Mouse (Mus musculus) hindbrain, embryonic 13.5 days (tissue): ENCODE measurements around the gene Dlst. TPM values are rescaled to one million over a fixed set of nuclear protein-coding genes. Genes with fewer than 3 reads are reported as not detected.

Experiments
- ATAC-seq: fragments of 200-750 bp; cut with Nextera tagmentation; 2 replicates; pipeline ENCODE4 v1.8.0; 2017; ENCODE audit warnings: moderate TSS enrichment; ENCODE audit not compliant: low FRiP score
- H3K27ac ChIP-seq: fragments of 300-500 bp; sonication (generic); 2 replicates; pipeline ENCODE4 v1.5.1; 2015; ENCODE audit warnings: inconsistent platforms, mild to moderate bottlenecking, moderate library complexity
- H3K27me3 ChIP-seq: fragments of 300-500 bp; sonication (generic); 2 replicates; pipeline ENCODE4 v1.6.1; 2015; ENCODE audit warnings: mild to moderate bottlenecking, inconsistent platforms
- H3K36me3 ChIP-seq: fragments of 300-500 bp; sonication (generic); 2 replicates; pipeline ENCODE4 v1.6.1; 2015; ENCODE audit warnings: mild to moderate bottlenecking, inconsistent platforms
- H3K4me1 ChIP-seq: fragments of 300-500 bp; sonication (generic); replicated peaks from 2 replicates; pipeline ENCODE4 v1.6.1; 2015; ENCODE audit warnings: inconsistent platforms
- H3K4me2 ChIP-seq: fragments of 300-500 bp; sonication (generic); 2 replicates; pipeline ENCODE4 v1.6.1; 2015; ENCODE audit warnings: inconsistent platforms, mild to moderate bottlenecking, moderate library complexity
- H3K4me3 ChIP-seq: fragments of 300-500 bp; sonication (generic); 2 replicates; pipeline ENCODE4 v1.5.1; 2015; ENCODE audit warnings: mild to moderate bottlenecking, inconsistent platforms
- H3K9ac ChIP-seq: fragments of 300-500 bp; sonication (generic); 2 replicates; pipeline ENCODE4 v1.6.1; 2015; ENCODE audit warnings: mild to moderate bottlenecking, inconsistent platforms
- H3K9me3 ChIP-seq: fragments of 300-500 bp; sonication (generic); 2 replicates; pipeline ENCODE4 v1.6.1; 2016; ENCODE audit warnings: inconsistent platforms
- WGBS: fragments of 180-500 bp; shearing (Covaris S2); methylation state at CpG from one replicate; pipeline ENCODE4 v1.1.7; 2015; 5-methylcytosine and 5-hydroxymethylcytosine counted together
- polyA plus RNA-seq: library from polyadenylated mRNA; unstranded; fragments of >200 nt; fragmentation: Nextera tagmentation; extraction: Ambion mirVana; gene quantifications from 2 replicates; pipeline ENCODE4 v1.2.1, GENCODE M21; 2015

Gene Dlst
- 103 and 107 TPM in 2 replicates for polyA plus RNA-seq

DNA sequence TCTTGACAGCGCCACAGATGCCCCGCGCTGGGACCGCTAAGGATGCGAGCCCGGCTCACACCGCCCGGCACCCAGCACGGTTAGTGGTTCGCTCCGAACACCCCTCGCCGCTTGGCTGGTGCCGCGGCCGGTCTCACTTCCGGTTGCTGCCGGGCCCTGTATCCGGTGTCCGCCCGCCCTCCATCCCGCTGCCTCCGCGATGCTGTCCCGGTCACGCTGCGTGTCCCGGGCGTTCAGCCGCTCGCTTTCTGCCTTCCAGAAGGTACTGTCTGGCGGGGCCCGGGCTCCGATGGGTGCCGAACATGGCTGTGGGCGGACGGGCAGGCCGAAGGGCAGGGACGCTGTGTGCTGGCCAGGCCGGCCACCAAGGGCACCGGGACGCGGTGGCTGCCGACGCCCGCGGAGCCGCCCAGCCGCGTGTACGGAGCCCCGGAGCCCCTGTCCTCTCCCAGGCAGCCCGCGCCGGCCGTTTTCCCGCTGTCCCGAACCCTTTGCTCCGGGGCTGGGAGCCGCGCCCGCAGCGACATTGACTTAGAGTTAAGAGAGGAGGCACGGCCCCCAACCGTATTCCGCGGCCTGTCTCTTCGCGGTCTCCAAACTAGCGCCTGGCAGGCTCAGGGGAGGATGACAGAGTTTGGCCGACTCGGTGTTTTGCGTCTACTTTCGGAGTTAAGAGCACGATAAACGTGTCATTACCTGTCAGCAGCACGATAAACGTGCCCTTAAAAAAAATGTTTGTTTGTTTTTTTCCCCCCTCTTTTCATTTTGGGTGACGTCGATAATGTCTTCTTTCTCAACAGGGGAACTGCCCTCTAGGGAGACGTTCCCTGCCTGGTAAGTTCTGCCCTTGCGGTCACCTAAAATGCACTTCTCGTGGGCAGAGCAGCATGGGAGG is at the start of gene Dlst, which contains the start of gene Prox2:
Gene Dlst, plus strand, starts transcription at position 136 of the 895 bp plus-strand sequence.
Gene Prox2, minus strand, starts transcription at position 62 of the 895 bp plus-strand sequence.
- H3K27ac ChIP-seq = peak within 1 kb of the TSS; percentile 87
- peak within 1 kb of the TSS; percentile 94 for H3K4me2 ChIP-seq
- H3K4me1 ChIP-seq = peaks cover 42% of the 10 kb centered on the region
- ATAC-seq = peak; percentile 96
- H3K36me3 ChIP-seq = peaks cover 15% of the 10 kb centered on the region
- H3K9ac ChIP-seq = peak within 1 kb of the TSS; percentile 98
- WGBS = under 1% methylated on average over 83 of the region's 83 CpGs
- H3K9me3 ChIP-seq = no peaks in the 10 kb centered on the region
- no peaks in the 10 kb centered on the region for H3K27me3 ChIP-seq
- peak within 1 kb of the TSS; percentile 100 for H3K4me3 ChIP-seq

DNA sequence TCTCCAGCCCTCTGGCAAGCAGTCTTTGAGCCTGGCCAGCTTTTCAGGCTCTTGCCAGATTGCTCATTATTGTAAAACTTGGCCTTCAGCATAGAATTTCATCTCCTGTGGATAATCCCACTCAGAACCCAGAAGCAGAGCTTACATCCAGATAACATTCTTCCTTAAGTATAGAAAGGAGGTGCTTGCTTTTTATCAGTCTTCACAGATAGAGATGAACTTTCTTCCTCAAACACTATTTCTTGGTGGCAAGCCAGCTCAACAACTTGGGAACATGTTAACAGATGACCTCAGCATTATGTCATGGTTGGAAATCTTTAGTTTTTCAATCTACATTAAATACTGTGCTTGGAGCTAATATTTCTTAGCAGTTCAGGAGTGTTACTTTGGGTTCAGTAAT is 39.6 kb upstream of the Dlst start:
- no peaks in the 10 kb centered on the region for H3K27me3 ChIP-seq
- H3K4me2 ChIP-seq = no peak overlapping the region
- peaks cover 58% of the 10 kb centered on the region for H3K36me3 ChIP-seq
- no peak for ATAC-seq
- no peak overlapping the region for H3K27ac ChIP-seq
- no peak overlapping the region for H3K4me3 ChIP-seq
- H3K9me3 ChIP-seq = no peaks in the 10 kb centered on the region
- H3K9ac ChIP-seq = no peak overlapping the region
- no peaks in the 10 kb centered on the region for H3K4me1 ChIP-seq

DNA sequence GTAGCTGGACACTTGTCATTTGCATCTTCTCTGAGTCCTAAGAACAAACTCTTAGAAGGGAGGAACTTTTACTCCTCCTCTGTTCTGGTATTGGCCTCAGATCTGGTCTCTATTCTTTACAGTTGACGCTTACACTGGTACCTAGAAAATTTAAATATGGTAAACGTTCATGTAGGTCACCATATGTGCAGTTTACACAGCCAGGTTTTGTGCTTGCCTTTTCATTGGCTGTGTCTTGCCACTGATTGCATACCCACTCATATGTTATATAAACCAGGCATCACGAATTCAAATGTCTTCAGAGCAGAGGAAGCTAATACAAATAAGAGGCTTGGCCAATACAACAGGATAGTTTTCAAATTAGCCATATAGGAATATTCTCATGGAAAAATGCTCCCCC is 33.5 kb upstream of the Dlst start:
- no peak overlapping the region for H3K4me2 ChIP-seq
- 89% methylated on average over 3 of the region's 3 CpGs for WGBS
- no peak overlapping the region for H3K4me3 ChIP-seq
- no peak overlapping the region for H3K27ac ChIP-seq
- H3K36me3 ChIP-seq = peaks cover 26% of the 10 kb centered on the region
- H3K27me3 ChIP-seq = no peaks in the 10 kb centered on the region
- no peaks in the 10 kb centered on the region for H3K9me3 ChIP-seq
- ATAC-seq = no peak
- H3K9ac ChIP-seq = no peak overlapping the region
- no peaks in the 10 kb centered on the region for H3K4me1 ChIP-seq

DNA sequence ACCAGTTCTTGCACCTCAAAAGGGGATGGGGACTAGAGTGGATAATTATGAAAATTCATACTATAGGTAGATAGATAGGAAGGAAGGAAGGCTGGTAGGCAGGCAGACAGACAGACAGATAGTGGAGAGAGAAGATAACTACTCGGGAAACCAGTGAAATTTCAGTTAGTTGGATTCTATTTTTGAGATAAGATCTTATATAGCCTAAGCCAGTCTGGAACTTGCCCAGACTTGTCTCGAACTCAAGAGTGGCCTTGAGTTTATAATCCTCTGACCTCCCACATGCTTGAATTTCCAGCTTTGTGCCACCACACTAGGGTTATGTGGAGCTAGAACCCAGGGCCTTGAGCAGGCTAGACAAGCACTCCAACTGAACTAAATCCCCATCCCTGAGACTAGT is 26.4 kb upstream of the Dlst start:
- Histone ChIP-seq H3K27ac (no peak overlapping the region), H3K4me1 (no peaks in the 10 kb centered on the region), H3K9me3 (no peaks in the 10 kb centered on the region), H3K4me3 (no peak overlapping the region), H3K36me3 (peaks cover 26% of the 10 kb centered on the region), H3K9ac (no peak overlapping the region), H3K4me2 (no peak overlapping the region), H3K27me3 (no peaks in the 10 kb centered on the region)
- WGBS = 83% methylated on average over 2 of the region's 2 CpGs
- ATAC-seq = no peak

DNA sequence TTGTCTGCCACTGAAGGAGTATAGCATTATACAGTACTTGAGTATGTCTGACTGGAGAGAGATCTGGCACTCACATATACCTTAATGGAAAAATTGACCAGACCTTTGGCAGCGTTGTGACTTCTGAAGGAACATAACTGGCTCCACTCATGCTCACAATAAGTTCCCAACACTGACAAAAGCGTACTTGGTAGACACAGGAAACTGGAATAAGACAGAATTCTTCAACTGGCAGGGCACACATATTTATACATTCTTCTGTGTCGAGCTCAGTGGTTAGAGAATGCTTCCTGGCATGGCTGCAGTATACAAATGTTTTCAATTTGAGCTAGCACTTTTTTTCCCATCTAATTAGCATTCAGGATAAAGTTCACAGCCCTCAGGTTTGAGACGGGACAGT is 25.7 kb upstream of the Dlst start:
- H3K36me3 ChIP-seq = peaks cover 32% of the 10 kb centered on the region
- no peak overlapping the region for H3K4me2 ChIP-seq
- H3K4me3 ChIP-seq = no peak overlapping the region
- H3K27me3 ChIP-seq = no peaks in the 10 kb centered on the region
- ATAC-seq = no peak
- H3K4me1 ChIP-seq = no peaks in the 10 kb centered on the region
- H3K9ac ChIP-seq = no peak overlapping the region
- WGBS = 89% methylated on average over 4 of the region's 4 CpGs
- H3K9me3 ChIP-seq = no peaks in the 10 kb centered on the region
- H3K27ac ChIP-seq = no peak overlapping the region

- no peak for ATAC-seq
- Histone ChIP-seq H3K9me3 (no peaks in the 10 kb centered on the region), H3K36me3 (peaks cover 35% of the 10 kb centered on the region), H3K9ac (no peak overlapping the region), H3K4me3 (no peak overlapping the region), H3K4me2 (no peak overlapping the region), H3K27me3 (no peaks in the 10 kb centered on the region), H3K27ac (no peak overlapping the region), H3K4me1 (no peaks in the 10 kb centered on the region)
- WGBS = 94% methylated on average over 12 of the region's 12 CpGs
Measured at GRCm38 (mm10) chr12:85087845-85088244, 22.8 kb upstream of the Dlst start.

DNA sequence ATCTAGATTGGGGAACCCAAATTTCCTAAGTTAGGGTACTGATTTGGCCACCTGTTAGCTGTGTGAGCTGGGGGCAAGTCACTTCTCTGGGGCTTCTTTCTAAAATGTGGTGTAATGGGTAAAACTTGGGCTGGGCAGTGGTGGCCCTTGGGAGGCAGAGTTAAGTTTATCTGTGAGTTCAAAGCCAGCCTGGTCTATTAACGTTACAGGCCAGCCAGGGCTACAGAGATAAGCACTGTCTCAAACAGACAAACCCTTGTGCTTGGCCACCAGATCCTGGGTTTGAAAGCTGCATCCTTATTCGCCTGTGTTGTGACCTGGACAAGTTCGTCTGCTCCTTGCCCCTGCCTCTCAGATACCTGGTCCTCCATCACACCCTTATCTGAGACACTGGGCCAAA is 19.4 kb upstream of the Dlst start:
- 94% methylated on average over 3 of the region's 3 CpGs for WGBS
- ATAC-seq = no peak
- Histone ChIP-seq H3K4me2 (no peak overlapping the region), H3K27ac (no peak overlapping the region), H3K4me3 (no peak overlapping the region), H3K9ac (no peak overlapping the region), H3K27me3 (no peaks in the 10 kb centered on the region), H3K4me1 (peaks cover 12% of the 10 kb centered on the region), H3K36me3 (peaks cover 35% of the 10 kb centered on the region), H3K9me3 (no peaks in the 10 kb centered on the region)

DNA sequence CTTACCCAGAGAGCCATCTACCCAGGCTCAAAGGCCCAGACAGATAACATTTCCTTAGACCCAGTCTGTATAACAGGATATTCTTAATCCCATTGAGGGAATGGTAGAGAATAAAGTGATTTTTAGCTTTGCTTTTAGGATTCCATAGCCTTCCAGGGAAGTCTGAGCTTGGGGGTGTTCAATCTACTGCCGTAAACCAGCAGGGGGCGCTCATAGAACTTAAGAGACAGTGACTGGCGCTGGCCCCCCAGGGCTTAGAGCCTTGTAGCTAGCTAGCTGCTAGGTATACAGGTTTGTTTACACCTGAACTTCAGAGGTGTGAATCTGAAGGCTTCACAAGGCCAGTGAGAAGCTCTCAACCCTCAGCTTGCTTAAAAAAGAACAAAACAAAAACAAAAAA is 18.4 kb upstream of the Dlst start:
- no peak overlapping the region for H3K4me2 ChIP-seq
- H3K27ac ChIP-seq = no peak overlapping the region
- no peak overlapping the region for H3K9ac ChIP-seq
- H3K36me3 ChIP-seq = peaks cover 30% of the 10 kb centered on the region
- no peaks in the 10 kb centered on the region for H3K27me3 ChIP-seq
- no peak overlapping the region for H3K4me3 ChIP-seq
- no peak for ATAC-seq
- H3K9me3 ChIP-seq = no peaks in the 10 kb centered on the region
- WGBS = 10% methylated on average over 3 of the region's 3 CpGs
- peaks cover 12% of the 10 kb centered on the region for H3K4me1 ChIP-seq

DNA sequence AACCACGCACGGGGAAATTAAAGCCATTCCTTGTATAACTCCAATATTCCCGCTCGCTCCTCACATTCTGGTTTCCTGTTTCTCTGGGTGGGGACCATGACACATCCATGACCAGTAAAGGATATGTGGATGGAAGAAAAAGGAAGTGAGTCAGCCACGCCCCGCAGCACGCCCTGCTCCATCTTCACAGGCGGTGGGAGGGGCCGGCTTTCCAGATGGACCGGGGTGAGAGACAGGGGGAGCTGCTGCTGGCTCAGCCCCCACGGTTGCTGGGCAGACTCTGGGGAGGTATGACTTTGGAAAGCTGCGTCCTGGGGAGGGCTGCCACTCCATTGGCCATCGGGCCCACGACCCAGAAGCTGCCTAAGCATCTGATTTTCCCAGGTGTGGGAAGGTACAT is 16.6 kb upstream of the Dlst start:
- H3K36me3 ChIP-seq = peaks cover 12% of the 10 kb centered on the region
- H3K4me2 ChIP-seq = no peak overlapping the region
- 37% methylated on average over 14 of the region's 14 CpGs for WGBS
- no peak for ATAC-seq
- no peaks in the 10 kb centered on the region for H3K9me3 ChIP-seq
- H3K27ac ChIP-seq = peak overlapping the region; percentile 48; the same call in 1 of the 2 replicates
- H3K27me3 ChIP-seq = no peaks in the 10 kb centered on the region
- H3K9ac ChIP-seq = no peak overlapping the region
- H3K4me1 ChIP-seq = peaks cover 12% of the 10 kb centered on the region
- H3K4me3 ChIP-seq = no peak overlapping the region

GRCm38 (mm10) chr12:85094706-85095105 is 15.9 kb upstream of the Dlst start:
- WGBS = 72% methylated on average over 10 of the region's 10 CpGs

GRCm38 (mm10) chr12:85095146-85095545 is 15.5 kb upstream of the Dlst start:
- Histone ChIP-seq H3K27me3 (no peaks in the 10 kb centered on the region), H3K36me3 (0 out of 2 replicates have a peak, but pooled peaks cover 3% of the 10 kb centered on the region), H3K4me1 (peaks cover 12% of the 10 kb centered on the region), H3K9ac (no peak overlapping the region), H3K4me3 (no peak overlapping the region), H3K4me2 (no peak overlapping the region), H3K9me3 (no peaks in the 10 kb centered on the region), H3K27ac (no peak overlapping the region)
- ATAC-seq = no peak
- 86% methylated on average over 11 of the region's 11 CpGs for WGBS

More at GRCm38 (mm10) chr12:85094706-85095105, 15.9 kb upstream of the Dlst start:
- Histone ChIP-seq H3K36me3 (peaks cover 5% of the 10 kb centered on the region; the same call in 1 of the 2 replicates), H3K4me1 (peaks cover 12% of the 10 kb centered on the region), H3K9me3 (no peaks in the 10 kb centered on the region), H3K4me3 (no peak overlapping the region), H3K4me2 (no peak overlapping the region), H3K27ac (peak overlapping the region; percentile 48; the same call in 1 of the 2 replicates), H3K27me3 (no peaks in the 10 kb centered on the region), H3K9ac (no peak overlapping the region)
- ATAC-seq = no peak; the same call in 1 of the 2 replicates

- 89% methylated on average over 7 of the region's 7 CpGs for WGBS
- no peaks in the 10 kb centered on the region for H3K27me3 ChIP-seq
- ATAC-seq = no peak
- H3K4me1 ChIP-seq = peaks cover 16% of the 10 kb centered on the region
- no peak overlapping the region for H3K4me2 ChIP-seq
- no peak overlapping the region for H3K9ac ChIP-seq
- no peaks in the 10 kb centered on the region for H3K36me3 ChIP-seq
- no peak overlapping the region for H3K4me3 ChIP-seq
- H3K9me3 ChIP-seq = no peaks in the 10 kb centered on the region
- H3K27ac ChIP-seq = no peak overlapping the region
Measured at GRCm38 (mm10) chr12:85095859-85096258, 14.8 kb upstream of the Dlst start.

GRCm38 (mm10) chr12:85101001-85101400 is 9.6 kb upstream of the Dlst start:
- no peak overlapping the region; the same call in 1 of the 2 replicates for H3K27ac ChIP-seq
- H3K9me3 ChIP-seq = no peaks in the 10 kb centered on the region
- H3K36me3 ChIP-seq = no peaks in the 10 kb centered on the region
- no peaks in the 10 kb centered on the region for H3K27me3 ChIP-seq
- no peak overlapping the region for H3K4me2 ChIP-seq
- 61% methylated on average over 14 of the region's 14 CpGs for WGBS
- 0 out of 2 replicates have a peak overlapping the region, but pooled peaks have one; percentile 16 for H3K9ac ChIP-seq
- no peak overlapping the region for H3K4me3 ChIP-seq
- ATAC-seq = no peak
- H3K4me1 ChIP-seq = peaks cover 11% of the 10 kb centered on the region; the same call in 1 of the 2 replicates
